Mouse (Mus musculus) duodenum, adult 2 months (tissue): ENCODE measurements around the gene Srd5a3. TPM values are rescaled to one million over a fixed set of nuclear protein-coding genes. Genes with fewer than 3 reads are reported as not detected.

ENCODE experiments used
- polyA plus RNA-seq: library from polyadenylated mRNA; depleted of rRNA; stranded (reverse); fragments of >200 nt; gene quantifications from 2 replicates; pipeline ENCODE4 v1.2.3, GENCODE M21; 2012; ENCODE audit warnings: low replicate concordance; rRNA removed

Srd5a3 gene
- 129 and 274 TPM in 2 replicates for polyA plus RNA-seq

GRCm38 (mm10) chr5:76139808-76140729, at the start of gene Srd5a3:
Gene Srd5a3, plus strand, starts transcription at chr5:76140271.

GRCm38 (mm10) chr5:76183750-76184261, 43.7 kb downstream of the Srd5a3 start, which contains the start of gene Tmem165:
Gene Tmem165, plus strand, starts transcription at chr5:76183880.

Other genes with a start within 250 kb of the Srd5a3 start
- gene Kdr, start 161.8 kb upstream of the Srd5a3 start, polyA plus RNA-seq, result 2.1 and 2.4 TPM in 2 replicates
- 108 and 152 TPM in 2 replicates for gene Tmem165, start 43.6 kb downstream of the Srd5a3 start, polyA plus RNA-seq
- gene Clock, start 164.5 kb downstream of the Srd5a3 start, polyA plus RNA-seq, result 4.2 and 8.9 TPM in 2 replicates
- not detected in 2 replicates for gene Pdcl2, start 190.9 kb downstream of the Srd5a3 start, polyA plus RNA-seq
- gene Nmu, start 223.5 kb downstream of the Srd5a3 start, polyA plus RNA-seq, result 0.82 and 1.9 TPM in 2 replicates